Mouse (Mus musculus): Measurements from ENCODE around the gene Hfm1.

GRCm38 (mm10) chr5:106833025-106833424 is 93.1 kb downstream of the Hfm1 start:
- TF ChIP-seq TAL1 (IDR thresholded peaks at IDR 0.05; ENCODE audit: low read length) (no peak), GATA1 (IDR thresholded peaks at IDR 0.05; ENCODE audit: low read length) (no peak)

All from erythroblast, embryonic 14.5 days (primary cell).